Mouse (Mus musculus) liver, postnatal 0 days (tissue): Measurements from ENCODE around the gene Dzip3.

ENCODE experiments used
- CTCF ChIP-seq: sonication (generic); IDR thresholded peaks from 2 replicates; pipeline ENCODE4 v1.5.1; 2016; ENCODE audit warnings: antibody characterized with exemption, low read depth
- EP300 ChIP-seq: IDR thresholded peaks from 2 replicates; pipeline ENCODE4 v1.6.1; 2016; ENCODE audit warnings: antibody characterized with exemption, low read depth, mild to moderate bottlenecking

DNA sequence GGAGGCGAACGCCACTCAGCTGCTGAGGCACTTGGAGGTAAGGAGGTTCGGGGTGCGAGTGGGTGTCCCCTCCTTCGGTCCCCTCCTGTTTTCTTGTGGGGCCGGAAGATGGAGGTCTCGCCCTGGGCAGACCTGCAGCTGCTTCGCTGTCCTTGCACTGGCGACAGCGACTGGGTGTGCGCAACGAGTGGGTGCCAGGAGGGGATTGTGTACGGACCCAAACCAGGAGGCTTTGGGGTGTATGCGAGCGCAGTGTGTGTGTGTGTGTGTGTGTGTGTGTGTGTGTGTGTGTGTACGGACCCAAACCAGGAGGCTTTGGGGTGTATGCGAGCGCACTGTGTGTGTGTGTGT is 353 bp upstream of the Dzip3 start:
- TF ChIP-seq CTCF: no peak
- no peak for TF ChIP-seq EP300
